Mouse (Mus musculus) thymus, postnatal 4 days (tissue): ENCODE data around the gene Rela.

ENCODE experiments used
- DNase-seq: peaks from one replicate; pipeline ENCODE4 v3.0.0; 2021

The Rela gene

DNA sequence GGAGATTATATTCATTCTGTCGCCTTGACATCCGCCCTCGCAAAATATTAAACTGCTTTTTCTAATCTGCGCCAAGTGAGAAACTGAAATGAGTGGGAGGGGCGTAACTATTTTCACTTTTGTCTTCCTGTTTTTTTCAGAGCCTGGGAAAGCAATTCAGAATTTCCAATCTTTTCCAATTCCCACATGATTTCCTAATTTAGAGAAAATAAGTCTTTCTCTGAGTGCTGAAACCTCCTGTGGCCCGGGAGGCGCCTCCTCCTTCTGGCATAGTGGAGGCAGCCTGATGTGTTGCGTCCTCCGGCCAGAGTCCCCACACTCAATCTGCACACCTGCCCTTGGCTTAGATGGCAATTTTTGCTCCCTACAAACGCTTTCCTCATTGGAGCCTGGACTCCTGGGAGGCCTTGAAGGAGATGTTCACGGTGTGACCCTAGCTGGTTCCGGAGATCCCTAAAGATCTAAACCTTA is 677 bp upstream of the Rela start:
- DNase-seq, result peak; percentile 37

DNA sequence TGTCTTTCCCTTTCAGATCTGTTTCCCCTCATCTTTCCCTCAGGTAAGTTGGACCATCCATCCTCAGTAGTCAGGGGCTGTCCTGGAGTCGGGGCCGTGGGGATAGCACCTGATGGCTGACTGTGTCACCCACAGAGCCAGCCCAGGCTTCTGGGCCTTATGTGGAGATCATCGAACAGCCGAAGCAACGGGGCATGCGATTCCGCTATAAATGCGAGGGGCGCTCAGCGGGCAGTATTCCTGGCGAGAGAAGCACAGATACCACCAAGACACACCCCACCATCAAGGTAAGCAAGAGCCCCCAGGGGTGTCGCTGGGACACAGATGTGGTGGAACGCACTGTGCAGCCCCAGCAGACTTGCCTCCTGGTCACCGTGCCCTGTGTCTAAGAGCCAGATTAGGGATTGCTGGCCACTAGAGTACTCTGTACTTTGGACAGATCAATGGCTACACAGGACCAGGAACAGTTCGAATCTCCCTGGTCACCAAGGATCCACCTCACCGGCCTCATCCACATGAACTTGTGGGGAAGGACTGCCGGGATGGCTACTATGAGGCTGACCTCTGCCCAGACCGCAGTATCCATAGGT is 1.2 kb downstream of the Rela start:
- no peak for DNase-seq

DNA sequence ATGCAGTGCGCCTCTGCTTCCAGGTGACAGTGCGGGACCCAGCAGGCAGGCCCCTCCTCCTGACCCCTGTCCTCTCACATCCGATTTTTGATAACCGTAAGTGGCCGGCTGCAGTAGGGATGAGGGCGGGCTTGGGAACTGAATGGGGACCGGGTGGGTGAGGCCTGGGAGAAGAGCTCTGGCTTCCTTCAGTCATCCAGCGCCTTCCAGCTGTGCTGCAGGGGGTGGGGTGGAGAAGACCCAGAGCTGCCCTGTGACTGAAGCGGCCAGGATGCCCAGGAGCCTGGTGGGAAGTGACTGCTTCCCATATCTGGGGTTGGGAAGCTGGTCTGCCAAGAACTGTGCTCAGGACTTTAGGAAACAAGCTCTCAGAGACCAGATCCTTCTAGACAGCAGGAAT is 3.1 kb downstream of the Rela start:
- no peak for DNase-seq

DNA sequence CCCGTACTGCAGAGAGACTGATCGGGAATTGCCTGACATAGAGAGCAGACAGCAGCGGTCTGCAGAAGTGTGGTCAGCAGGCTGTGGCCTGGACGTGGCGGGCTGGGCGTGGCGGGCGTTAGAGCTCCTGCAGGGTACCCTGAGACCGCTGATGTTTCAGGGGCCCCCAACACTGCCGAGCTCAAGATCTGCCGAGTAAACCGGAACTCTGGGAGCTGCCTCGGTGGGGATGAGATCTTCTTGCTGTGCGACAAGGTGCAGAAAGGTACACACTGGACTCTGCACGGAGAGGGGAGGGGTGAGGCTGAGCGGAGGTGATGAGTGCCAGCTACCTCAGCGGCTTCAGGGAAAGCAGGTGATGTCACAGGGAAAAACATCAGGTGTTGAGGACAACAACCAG is 3.7 kb downstream of the Rela start:
- DNase-seq, result no peak

DNA sequence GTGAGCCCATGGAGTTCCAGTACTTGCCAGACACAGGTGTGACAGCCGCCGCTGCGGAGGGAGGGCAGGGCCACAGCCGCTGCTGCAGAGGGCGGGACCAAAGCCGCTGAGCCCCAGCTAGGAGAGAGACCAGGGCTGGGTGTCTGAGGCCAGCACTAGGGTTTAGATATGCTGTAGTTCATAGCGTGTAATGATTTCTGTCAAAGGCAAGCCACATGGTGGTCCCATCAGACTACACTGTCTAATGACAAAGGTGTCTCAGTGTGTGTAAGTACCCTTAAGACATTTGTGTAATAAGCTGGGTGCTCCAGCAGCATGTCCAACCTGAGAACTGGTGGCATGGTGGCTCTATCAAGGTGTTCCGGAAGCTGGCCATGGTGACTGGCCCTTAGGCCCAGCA is 4.4 kb downstream of the Rela start:
- no peak for DNase-seq

DNA sequence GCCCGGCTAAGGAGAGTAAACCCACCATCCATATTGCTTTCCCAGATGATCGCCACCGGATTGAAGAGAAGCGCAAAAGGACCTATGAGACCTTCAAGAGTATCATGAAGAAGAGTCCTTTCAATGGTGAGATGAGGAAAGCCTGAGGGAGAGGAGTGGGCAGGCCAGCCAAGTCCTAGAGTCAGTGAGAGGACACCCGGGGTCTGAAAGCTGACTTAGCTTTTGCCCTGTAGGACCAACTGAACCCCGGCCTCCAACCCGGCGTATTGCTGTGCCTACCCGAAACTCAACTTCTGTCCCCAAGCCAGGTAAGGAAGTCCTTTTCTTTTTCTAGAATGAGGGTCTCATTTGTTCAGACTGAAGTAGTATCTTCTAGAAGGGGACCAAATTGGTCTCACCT is 8.0 kb downstream of the Rela start:
- DNase-seq, result no peak

DNA sequence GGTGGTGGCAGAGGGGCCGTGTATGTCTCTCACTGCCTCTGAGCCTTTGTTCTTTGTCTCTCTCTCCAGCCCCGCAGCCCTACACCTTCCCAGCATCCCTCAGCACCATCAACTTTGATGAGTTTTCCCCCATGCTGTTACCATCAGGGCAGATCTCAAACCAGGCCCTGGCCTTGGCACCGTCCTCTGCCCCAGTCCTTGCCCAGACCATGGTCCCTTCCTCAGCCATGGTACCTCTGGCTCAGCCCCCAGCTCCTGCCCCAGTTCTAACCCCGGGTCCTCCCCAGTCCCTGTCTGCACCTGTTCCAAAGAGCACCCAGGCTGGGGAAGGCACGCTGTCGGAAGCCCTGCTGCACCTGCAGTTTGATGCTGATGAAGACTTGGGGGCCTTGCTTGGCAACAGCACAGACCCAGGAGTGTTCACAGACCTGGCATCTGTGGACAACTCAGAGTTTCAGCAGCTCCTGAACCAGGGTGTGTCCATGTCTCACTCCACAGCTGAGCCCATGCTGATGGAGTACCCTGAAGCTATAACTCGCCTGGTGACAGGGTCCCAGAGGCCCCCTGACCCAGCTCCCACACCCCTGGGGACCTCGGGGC is 9.5 kb downstream of the Rela start:
- no peak for DNase-seq

DNA sequence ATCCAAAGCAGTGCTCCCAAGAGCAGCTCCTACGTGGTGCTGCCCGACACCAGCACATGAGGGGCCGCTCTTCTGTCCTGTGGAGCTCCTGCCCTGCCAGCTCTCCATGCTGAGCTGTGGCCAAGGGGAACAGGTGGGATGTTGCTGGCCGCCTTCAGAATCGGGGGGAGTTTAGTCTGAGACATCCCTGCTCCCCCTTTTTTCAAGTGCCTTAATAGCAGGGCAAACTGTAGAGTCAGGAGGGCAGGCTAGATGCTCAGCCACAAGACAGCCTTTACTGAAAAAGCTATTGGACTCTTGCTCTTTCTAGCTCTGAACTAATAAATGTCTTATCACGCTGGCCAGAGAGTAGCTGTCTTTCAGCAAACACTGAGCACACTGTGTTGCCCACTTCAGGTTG is 10.5 kb downstream of the Rela start:
- DNase-seq, result no peak

DNA sequence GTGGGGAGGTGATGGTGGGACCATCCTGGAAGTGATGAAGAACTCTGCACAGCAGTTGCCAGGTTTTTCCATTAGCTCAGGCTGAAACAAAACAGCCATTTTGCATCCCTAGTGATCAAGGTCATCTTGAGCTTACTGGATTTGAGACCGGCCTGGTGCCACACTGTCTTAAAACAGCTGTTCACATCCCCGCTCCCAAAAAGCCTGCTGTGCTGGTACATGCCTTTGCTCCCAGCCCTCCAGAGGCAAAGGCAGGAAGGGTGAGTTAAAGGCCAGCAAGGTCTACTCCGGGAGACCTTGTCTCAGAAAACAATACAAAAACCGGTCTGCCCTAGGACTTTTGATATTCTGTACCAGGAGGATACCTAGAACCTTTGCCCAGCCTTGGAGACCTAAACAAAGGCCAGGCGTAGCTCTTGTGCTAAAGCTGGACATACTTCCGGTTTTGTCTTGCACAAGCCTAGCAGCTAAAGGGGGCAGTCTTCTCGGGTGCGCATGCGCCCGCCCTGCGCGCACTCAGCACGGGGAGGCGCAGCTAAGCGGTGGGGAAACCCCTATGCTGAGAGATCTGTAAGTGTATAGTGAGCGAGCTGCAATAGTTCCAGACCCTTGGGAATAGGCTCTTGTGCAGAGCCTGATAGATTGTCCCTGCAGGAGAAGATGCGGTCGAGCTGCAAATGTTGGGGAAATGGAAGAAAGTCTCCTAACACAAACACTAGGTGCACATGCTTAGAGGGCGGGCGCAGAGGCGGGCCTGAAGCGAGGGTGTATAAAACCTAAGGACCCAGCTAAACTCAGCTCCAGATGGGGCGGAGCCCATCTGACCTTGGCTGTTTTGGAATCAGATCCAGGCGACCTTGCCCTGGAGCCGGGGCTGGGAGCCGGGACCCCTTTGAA is 11.4 kb downstream of the Rela start:
- peak; percentile 85 for DNase-seq

DNA sequence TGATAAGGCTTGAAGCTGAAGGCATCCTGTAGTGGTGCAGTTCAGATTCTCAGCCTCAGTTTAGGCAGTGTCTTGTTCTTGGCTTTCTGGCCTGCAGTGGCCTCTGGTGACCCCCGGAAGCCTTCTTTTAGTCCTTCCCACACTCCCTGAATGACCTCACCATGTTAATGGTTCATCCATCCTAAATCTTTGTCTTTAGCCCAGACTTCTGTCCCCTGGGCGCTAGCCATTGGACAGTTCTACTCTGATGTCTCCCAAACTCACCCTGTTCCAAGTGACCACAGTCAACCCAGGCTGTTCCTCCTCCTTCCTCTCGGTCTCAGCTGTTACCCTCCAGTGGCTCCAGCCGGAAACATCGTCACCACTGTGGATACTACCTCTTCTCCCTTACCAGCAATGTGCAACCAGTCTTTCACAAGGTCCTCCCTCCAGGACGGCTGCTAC is 12.0 kb downstream of the Rela start:
- no peak for DNase-seq

DNA sequence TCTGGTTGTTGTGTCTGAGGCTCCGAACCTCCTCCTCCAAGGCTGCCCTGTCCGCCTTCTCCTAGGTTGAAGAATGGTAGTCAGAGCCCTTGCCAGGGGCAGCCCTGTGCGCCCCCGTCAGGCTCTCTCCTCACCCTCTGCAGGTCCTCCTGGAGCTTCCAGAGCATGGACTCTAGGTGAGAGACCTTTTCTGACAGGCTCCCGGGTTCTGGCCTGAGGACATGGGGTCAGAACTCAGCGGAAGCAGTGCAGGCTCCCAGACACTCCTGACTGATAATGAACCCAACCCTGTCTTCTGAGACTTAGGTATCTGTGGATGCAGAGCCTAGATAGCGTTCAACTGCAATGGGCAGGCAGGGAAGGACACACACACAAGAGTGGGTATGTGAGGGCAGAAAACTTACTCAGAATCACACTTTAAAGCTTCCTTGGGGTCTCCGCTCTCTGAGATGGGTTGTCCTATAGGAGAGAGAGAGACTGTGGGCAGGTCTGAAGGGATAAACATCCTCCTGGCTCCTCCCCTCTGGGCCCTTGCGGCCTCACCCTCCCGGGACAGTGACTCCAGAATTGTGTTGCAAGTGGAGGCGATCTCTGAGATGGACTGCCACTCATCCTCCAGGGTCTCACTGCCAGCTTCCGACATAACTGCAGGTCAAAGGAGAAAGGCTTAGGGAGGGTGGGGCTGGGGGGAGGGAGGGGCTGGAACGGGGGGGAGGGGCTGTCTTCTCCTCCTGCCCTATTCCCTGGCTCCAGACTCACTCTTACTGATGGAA is 14.4 kb downstream of the Rela start:
- no peak for DNase-seq

DNA sequence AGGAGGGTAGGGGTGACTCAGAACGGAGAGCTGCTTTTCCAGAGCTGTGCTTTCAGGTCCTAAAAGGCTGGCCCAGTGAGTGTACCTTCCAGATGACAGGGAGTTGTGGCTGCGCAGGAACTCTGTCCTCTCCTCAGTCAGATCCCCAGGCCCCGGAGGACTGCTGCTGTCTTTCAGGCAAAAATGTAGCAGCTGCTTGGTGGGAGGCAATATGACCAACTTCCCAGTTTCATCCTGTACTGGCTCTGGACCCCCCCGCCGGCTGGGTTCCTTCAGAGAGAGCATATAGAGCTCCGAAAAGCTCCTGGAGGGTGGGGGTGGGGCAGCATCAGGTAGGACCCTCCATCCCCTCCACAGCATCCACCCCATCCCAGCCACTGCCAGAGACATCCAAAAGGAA is 15.3 kb downstream of the Rela start:
- no peak for DNase-seq

DNA sequence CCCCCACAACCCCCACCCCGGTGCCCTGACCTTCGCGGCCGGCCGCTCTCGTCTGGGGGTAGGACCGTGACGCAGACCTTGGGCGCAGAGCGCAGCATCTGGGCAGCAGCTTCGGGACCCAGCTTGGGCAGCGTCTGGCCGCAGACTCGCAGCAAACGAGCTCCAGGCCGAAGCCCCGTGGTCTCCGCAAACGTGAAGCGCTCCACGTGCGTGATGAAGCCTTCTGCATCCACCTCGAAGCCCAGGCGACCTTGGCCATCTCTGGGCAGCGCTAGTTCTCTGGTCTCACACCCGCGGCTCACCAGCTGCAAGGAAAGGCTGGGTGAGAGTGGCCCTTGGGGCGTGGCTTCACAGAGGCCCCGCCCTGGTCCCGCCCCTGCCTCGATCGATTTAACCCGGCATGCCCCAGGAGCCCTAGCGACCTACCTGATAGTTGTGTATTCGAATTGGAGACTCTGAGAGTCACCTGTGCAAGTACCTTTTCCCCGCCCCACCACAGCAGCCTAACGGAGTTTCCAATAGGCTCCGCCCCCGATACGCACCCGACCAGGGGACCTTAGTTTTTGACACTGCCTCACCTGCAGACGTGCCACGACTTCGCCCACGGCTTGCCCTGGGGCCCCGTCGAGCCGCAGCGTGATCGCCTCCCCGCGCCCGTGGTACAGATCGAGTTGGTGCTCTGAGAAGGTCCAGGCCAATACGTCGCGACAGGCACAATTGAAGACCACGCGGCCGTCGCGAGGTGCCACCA is 16.9 kb downstream of the Rela start:
- no peak for DNase-seq

DNA sequence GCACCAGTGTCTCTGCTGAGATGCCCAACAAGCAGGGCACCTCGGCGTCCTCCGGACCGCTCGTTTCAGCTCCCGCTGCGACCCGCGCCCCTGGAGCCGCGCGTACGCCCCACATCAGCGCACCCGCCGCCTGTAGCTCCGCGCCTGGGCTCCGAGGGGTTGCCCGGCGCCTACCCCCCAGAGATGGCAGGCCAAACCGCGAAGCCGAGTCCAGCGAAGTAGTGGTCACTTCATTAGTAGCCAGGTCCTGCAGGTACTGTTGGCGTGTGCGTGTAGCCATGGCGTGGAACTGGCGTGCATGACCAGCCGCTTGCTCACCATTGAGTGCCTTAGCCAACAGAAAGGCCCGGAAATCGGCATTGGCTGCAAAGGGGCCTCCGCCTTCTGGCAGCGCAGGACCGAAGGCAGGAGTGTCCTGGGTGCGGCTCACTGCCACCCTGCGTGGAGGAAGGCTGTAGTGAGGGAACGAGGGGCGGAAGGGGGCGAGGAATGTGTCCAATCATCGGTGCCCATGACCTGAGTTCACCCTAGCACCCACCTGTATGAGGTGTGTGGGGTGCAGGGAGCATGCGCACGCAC is 17.5 kb downstream of the Rela start:
- DNase-seq, result no peak

DNA sequence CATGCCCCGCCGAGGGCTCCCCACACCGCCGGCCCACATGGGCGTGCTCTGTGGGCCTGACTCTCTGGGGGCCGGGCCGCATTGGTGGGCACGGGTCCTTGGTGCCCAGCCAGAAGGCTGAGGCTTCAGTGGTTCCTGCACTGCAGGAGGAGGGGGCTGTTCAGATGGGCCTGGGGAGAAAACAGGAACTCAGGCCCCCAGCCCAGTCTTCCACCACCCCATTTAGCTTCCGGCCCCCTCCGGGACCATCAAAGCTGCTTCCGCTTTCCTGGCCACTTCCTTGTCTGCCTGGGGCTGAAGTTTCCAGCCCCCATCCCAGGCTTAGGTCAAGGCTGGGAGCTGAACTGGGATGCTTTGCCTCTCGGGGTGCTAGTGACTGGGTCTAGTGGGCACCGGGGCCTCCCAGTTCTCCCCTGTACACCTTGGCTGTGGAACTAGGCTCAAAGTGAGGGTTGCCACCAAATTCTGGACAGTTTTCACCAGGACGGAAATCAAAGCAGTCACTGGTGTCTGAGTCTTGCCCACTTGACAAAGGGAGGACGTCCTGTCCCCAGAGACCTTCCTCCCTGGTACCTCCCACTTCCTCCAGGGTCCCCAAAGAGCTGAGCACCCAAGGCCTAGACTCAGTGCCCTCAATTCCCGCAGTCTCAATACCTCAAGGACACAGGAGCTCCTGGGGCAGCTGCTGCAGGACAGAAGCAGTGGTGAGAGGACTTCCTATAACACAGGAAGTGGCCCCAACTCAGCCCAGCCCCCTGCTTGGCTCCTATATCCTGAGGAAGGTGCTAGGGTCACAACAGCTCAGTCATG is 23.9 kb downstream of the Rela start:
- DNase-seq, result peak; percentile 69

DNA sequence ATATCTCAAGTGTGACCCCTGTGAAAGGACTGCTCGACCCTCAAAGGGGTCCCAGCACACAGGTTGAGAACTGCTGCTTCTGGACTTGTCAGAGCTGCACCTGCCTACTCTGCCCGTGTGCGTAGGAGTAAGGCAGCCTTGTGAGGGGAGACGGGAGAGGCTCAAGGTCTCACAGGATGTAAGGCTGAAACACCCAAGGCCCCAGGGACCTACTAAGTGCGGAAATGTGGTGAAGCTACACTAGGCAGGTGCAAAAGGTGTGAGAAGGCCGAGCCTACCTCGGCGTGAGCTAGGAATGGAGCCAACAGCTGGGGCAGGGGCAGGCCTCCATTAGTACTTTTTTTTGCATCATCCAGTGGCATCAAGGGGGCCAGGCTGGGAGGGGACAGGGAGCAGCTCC is 25.0 kb downstream of the Rela start:
- peak; percentile 54 for DNase-seq

DNA sequence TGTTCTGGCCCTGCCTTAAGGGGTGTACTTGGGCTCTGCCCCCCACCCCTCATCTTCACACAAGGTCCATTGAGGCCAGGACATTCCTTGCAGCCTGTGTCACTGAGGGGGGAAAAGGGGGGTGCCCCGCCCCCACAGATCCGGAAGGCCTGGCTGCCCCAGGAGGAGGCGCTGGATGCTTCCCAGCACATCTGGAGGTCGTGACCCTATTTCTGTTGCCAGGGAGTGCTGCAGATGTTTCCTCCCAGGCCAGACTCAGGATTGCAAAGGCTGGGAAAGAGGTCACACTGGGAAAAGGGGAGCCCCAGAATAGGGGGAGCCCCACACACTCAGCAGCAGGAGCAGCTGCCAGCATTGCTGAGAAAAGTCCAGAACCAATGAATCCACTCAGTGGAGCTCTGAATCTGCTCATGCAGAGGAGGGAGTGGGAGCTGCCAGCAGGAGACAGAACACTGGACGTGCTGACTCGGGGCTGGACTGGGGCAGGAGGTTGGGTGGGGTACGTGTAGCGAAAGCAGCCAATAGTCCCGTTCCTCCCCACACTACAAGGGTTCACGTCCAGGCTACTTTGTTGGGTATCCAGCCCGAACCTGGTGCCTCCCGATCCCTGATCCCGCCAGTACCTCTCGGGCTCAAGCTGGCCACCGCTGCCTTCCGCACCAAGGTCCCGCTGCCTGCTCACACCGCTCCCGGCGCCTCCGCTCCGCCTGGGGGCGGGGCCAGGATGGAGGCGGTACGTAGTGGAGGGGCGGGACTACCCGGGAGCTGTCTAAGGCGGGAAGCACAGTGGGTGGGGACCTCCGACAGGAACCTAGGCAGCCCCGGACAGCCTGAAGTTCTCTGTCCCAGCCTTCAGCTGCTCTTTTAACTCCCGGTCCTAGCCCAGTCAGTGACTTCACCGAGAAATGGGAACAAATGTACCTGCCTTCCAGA is 26.0 kb downstream of the Rela start, which contains the start of gene Sipa1:
Sipa1 (minus strand) TSS at position 727 of the 933 bp plus-strand sequence.
- peak; percentile 97 for DNase-seq

DNA sequence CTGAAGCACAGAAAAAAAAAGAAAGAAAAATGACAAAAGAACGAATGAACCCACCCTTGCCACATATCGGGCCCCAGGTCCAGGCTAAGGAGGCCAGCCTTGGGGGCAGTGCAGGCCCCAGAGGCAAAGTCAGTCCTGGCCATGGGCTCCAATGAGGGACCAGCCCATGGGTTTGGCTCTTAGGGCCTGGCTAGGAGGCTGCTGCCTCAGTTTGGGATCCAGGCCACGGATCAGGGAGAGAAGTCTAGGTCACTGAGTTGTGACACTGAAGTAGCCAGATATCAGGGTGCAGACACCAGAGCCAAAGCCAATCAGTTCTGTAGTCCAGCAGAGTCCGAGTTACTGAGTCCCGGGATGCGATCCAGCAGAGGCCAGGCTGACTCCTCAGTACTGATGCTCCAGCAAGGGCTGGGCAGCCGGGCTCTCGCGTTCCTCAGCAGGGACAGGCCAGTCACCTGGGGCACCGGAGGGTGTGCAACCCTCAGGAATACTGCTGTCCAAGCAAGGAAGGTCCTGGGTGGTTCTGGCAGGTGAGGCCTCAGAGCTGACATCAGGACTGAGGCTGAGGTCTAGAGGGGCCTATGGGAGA is 27.5 kb downstream of the Rela start:
- DNase-seq, result no peak

DNA sequence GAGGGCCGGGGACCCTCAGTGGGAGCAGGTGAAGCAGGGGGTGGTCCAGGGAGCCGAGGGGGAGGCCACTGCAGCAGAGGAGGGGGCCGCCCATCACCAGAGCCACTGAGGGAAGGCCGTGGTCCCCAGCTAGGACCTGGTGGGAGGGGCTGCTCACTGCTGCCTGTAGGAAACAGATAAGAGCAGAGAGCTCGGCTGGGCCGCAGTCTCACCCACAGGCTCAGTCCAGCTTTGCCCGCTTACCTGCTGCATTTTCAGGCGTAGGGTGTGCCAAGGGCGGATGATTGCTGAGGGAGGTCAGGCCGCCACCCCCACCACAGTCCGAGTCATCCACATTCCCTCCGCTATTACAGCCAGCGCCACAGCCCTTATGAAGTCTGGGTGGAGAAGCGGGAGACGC is 28.2 kb downstream of the Rela start:
- DNase-seq, result no peak

DNA sequence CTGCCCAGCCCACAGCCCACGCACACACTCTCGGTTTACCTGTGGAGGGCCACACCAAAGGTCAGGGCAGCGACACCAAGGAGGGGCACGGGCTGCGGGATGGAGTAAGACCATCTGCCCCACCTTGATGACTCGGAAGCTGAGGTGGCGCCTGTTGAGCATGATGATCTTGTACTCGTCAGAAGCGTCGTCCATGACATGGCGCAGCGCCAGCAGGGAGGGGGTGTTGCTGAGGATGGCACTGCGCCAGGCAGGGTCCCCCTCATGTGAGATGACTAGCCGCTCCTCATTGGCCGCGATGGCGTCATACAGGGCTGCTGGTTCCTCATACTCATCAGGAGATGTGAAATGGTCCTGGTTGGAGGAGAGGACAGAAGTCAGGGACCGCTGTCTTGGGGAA is 29.1 kb downstream of the Rela start:
- DNase-seq, result no peak
